ENCODE assay signal across 8 mouse cellular contexts in the genomic region with DNA sequence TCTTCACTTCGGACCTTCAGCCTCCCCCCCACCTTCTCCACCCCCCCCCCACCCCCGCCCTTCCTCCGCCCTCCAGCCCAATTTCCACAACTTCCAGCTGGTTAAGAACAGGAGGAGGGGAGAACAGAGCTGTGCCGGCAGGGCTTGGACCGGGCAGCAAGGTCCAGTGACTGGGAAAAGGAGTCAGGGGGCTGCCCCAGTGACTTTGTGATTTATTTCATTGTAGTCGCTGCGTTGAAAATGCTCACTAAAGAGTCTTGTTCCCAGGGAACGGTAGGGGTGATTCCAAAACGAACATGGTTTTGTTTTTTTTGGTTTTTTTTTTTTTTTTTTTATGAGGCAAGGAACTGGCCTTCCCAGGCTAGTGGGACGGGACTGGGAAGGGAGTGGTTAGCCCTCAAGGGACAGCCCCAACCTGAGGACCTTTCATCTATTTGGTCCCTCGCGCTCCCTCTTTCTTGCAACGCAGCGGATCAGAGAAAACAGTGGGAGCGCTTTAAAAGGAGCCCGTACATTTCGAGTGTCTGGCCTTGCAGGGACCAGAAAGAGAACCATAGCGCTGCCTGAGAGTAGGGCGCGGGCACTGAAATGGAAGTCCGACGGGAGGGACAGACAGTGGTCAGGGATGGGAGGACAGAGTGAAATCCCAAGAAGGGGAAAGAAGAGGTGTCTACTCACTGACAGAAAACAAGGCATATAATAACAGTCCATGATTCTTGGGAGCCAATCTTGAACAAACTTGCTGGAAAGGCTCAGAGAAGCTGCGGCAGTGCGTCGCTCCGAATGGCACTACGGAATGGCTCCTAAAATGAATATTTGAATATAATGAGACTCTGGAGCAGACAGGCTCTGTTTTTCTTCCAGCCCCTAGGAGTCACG. TPM values are rescaled to one million over a fixed set of nuclear protein-coding genes. Genes with fewer than 3 reads are reported as not detected.
A peak's percentile ranks its signal among the peaks of the same experiment; 100 is the strongest.
DNase-seq lines count a peak whose midpoint lies in the region; ATAC-seq and TF ChIP-seq lines count a peak whose summit lies in the region.

No protein-coding gene starts in this region.

- DNase-seq in ZHBTc4 (ENCODE audit: low read depth, low spot score): peak; percentile 21
- DNase-seq in kidney, postnatal 4 days: peak; percentile 44 to 64
- no peak for DNase-seq in spleen, adult 18-20 months
- no peak for DNase-seq in urinary bladder, postnatal 10 days (ENCODE audit: low spot score)
- no peak for DNase-seq in layer of hippocampus, adult 11-12 months (ENCODE audit: low spot score)

- H3K9me3 ChIP-seq in heart, embryonic 16.5 days (replicated peaks; ENCODE audit: control insufficient read depth, low read length): no peaks in the 10 kb centered on the region
- no peaks in the 10 kb centered on the region for H3K9me3 ChIP-seq in neural tube, embryonic 13.5 days

- peak overlapping the region; percentile 67 for H3K9ac ChIP-seq in heart, embryonic 16.5 days (ENCODE audit: low read length)
- peak overlapping the region; percentile 63 for H3K9ac ChIP-seq in neural tube, embryonic 13.5 days

- peak overlapping the region; percentile 38 for H3K27ac ChIP-seq in heart, embryonic 16.5 days (ENCODE audit: low read length)
- H3K27ac ChIP-seq in neural tube, embryonic 13.5 days (replicated peaks): no peak overlapping the region

- no peak for TF ChIP-seq CTCF in C2C12 (IDR thresholded peaks at IDR 0.05; ENCODE audit: control insufficient read depth, insufficient read depth, insufficient read length)

- H3K36me3 ChIP-seq in C2C12 (ENCODE audit: control insufficient read depth, insufficient read depth): no peaks in the 10 kb centered on the region
- H3K36me3 ChIP-seq in heart, embryonic 16.5 days (ENCODE audit: control insufficient read depth, insufficient read depth): no peaks in the 10 kb centered on the region
- no peaks in the 10 kb centered on the region for H3K36me3 ChIP-seq in neural tube, embryonic 13.5 days

- WGBS in heart, embryonic 16.5 days: under 1% methylated on average over 28 of the region's 28 CpGs
- under 1% methylated on average over 27 of the region's 28 CpGs for WGBS in neural tube, embryonic 13.5 days

- H3K79me2 ChIP-seq in C2C12 (ENCODE audit: control insufficient read depth, insufficient read depth): no peaks in the 10 kb centered on the region

- H3K79me3 ChIP-seq in C2C12 (ENCODE audit: low read depth): no peaks in the 10 kb centered on the region

- H3K4me2 ChIP-seq in heart, embryonic 16.5 days (ENCODE audit: low read depth, low read length): peak overlapping the region; percentile 86
- peak overlapping the region; percentile 85 for H3K4me2 ChIP-seq in neural tube, embryonic 13.5 days

- peaks cover 38% of the 10 kb centered on the region for H3K27me3 ChIP-seq in C2C12 (ENCODE audit: control insufficient read depth, insufficient read depth, insufficient read length)
- peaks cover 20% of the 10 kb centered on the region for H3K27me3 ChIP-seq in heart, embryonic 16.5 days (ENCODE audit: control insufficient read depth, insufficient read depth, low read length)
- peaks cover 95% of the 10 kb centered on the region for H3K27me3 ChIP-seq in neural tube, embryonic 13.5 days

- H3K4me3 ChIP-seq in C2C12 (ENCODE audit: insufficient read depth, poor library complexity, severe bottlenecking): no peak overlapping the region
- peak overlapping the region; percentile 59 for H3K4me3 ChIP-seq in heart, embryonic 16.5 days (ENCODE audit: low read length)
- peak overlapping the region; percentile 56 for H3K4me3 ChIP-seq in neural tube, embryonic 13.5 days

- H3K4me1 ChIP-seq in heart, embryonic 16.5 days (ENCODE audit: control insufficient read depth, insufficient read depth, low read length): peaks cover 17% of the 10 kb centered on the region
- H3K4me1 ChIP-seq in neural tube, embryonic 13.5 days (replicated peaks): peaks cover 57% of the 10 kb centered on the region

- no peak overlapping the region for H3ac ChIP-seq in C2C12 (ENCODE audit: control insufficient read depth, insufficient read length, low read depth)

- ATAC-seq in heart, embryonic 16.5 days (replicated peaks; ENCODE audit: extremely low read depth, insufficient read depth, low FRiP score): no peak
- ATAC-seq in neural tube, embryonic 13.5 days (ENCODE audit: low read depth): 0 out of 2 replicates have a peak, but pooled peaks have one; percentile 1

TF ChIP-seq in C2C12, 6 proteins besides CTCF, POLR2A, EP300 and RAD21:
- TF ChIP-seq USF1 (IDR thresholded peaks at IDR 0.05; ENCODE audit: low read depth): peak; percentile 36
- TF ChIP-seq FOSL1 (IDR thresholded peaks at IDR 0.05; ENCODE audit: insufficient read depth, low read length, poor library complexity, severe bottlenecking): no peak
- TF ChIP-seq MYOD1 (IDR thresholded peaks at IDR 0.05; ENCODE audit: control insufficient read depth, insufficient read length, low read depth): no peak
- TF ChIP-seq MYOG (IDR thresholded peaks at IDR 0.05; ENCODE audit: control insufficient read depth, extremely low read depth, insufficient read length): no peak
TF ChIP-seq in C2C12: peak in this region for 1.

RNA-seq across cellular contexts. Expression of gene Bmp4, which starts 3.8 kb away (rescaled TPM):
- polyA plus RNA-seq in C2C12 (2012; fragmentation: generic; extraction: Trizol): not detected
- 14.0 and 21.6 TPM in 2 replicates for polyA plus RNA-seq in heart, embryonic 16.5 days (2015; fragmentation: Nextera tagmentation; extraction: Ambion mirVana)
- 7.3 and 8.4 TPM in 2 replicates for polyA plus RNA-seq in neural tube, embryonic 13.5 days (2015; fragmentation: Nextera tagmentation; extraction: Ambion mirVana)

RNA-seq across cellular contexts. Expression of gene Gm15217, which starts 7.5 kb away (rescaled TPM):
- not detected for polyA plus RNA-seq in C2C12 (2012; fragmentation: generic; extraction: Trizol)
- not detected in 2 replicates for polyA plus RNA-seq in heart, embryonic 16.5 days (2015; fragmentation: Nextera tagmentation; extraction: Ambion mirVana)
- not detected in 2 replicates for polyA plus RNA-seq in neural tube, embryonic 13.5 days (2015; fragmentation: Nextera tagmentation; extraction: Ambion mirVana)

Comparison
In these comparisons a context has a peak if more than half of its experiments do, and no peak if none do; other contexts are left out.
1. DNase-seq: peak in ZHBTc4 (single experiment) and kidney, postnatal 4 days (2 of 2); none in spleen, adult 18-20 months (0 of 2), urinary bladder, postnatal 10 days (single experiment) and layer of hippocampus, adult 11-12 months (single experiment).